Mouse (Mus musculus) lung, embryonic 15.5 days (tissue): Measurements from ENCODE around the gene Lpgat1. TPM values are rescaled to one million over a fixed set of nuclear protein-coding genes. Genes with fewer than 3 reads are reported as not detected.
A peak's percentile ranks its signal among the peaks of the same experiment; 100 is the strongest.

Source experiments
- ATAC-seq: fragments of 200-750 bp; cut with Nextera tagmentation; 2 replicates; pipeline ENCODE4 v1.8.0; 2017; ENCODE audit warnings: moderate number of reproducible peaks, borderline replicate concordance; ENCODE audit not compliant: low FRiP score, low TSS enrichment; ENCODE audit errors: extremely low read depth
- H3K27ac ChIP-seq: fragments of 300-500 bp; sonication (generic); 2 replicates; pipeline ENCODE4 v1.5.1; 2015; ENCODE audit warnings: moderate library complexity, mild to moderate bottlenecking, inconsistent platforms
- H3K27me3 ChIP-seq: fragments of 300-500 bp; sonication (generic); 2 replicates; pipeline ENCODE4 v1.6.1; 2015; ENCODE audit warnings: inconsistent platforms
- H3K36me3 ChIP-seq: fragments of 300-500 bp; sonication (generic); 2 replicates; pipeline ENCODE4 v1.6.1; 2015; ENCODE audit warnings: inconsistent platforms
- H3K4me1 ChIP-seq: fragments of 300-500 bp; sonication (generic); 2 replicates; pipeline ENCODE4 v1.6.1; 2015; ENCODE audit warnings: inconsistent platforms
- H3K4me2 ChIP-seq: fragments of 300-500 bp; sonication (generic); 2 replicates; pipeline ENCODE4 v1.6.1; 2015; ENCODE audit warnings: inconsistent platforms, mild to moderate bottlenecking, moderate library complexity
- H3K4me3 ChIP-seq: fragments of 300-500 bp; sonication (generic); 2 replicates; pipeline ENCODE4 v1.5.1; 2015; ENCODE audit warnings: mild to moderate bottlenecking, inconsistent platforms
- H3K9ac ChIP-seq: fragments of 300-500 bp; sonication (generic); 2 replicates; pipeline ENCODE4 v1.6.1; 2015; ENCODE audit warnings: inconsistent platforms
- H3K9me3 ChIP-seq: fragments of 300-500 bp; sonication (generic); 2 replicates; pipeline ENCODE4 v1.6.1; 2016; ENCODE audit warnings: inconsistent platforms
- WGBS: fragments of 180-500 bp; shearing (Covaris S2); methylation state at CpG from one replicate; pipeline ENCODE4 v1.1.7; 2015; 5-methylcytosine and 5-hydroxymethylcytosine counted together
- polyA plus RNA-seq: library from polyadenylated mRNA; unstranded; fragments of >200 nt; fragmentation: Nextera tagmentation; extraction: Ambion mirVana; gene quantifications from 2 replicates; pipeline ENCODE4 v1.2.1, GENCODE M21; 2015

Lpgat1 gene
- polyA plus RNA-seq, 1 experiment from 2014 or later: 25.1 TPM

DNA sequence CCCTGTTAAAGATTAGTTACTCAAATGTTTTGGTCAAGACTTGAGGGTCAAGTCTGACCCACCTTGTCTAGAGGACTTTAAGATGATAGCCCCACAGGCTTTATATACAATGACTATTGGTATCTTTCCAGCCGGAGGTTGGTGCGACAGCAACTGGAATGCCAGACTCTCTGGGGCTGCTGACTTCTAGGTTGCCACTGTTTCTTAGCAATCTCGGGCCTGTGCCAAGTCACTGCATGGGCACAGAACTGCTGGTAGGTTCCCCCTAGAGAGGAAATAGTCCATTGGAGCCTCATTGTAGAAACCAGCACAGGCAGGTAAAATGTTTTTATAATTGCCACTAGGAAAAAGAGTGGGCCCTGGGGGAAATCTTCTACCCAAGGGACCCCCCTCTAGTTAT lies 3.8 kb upstream of the Lpgat1 start:
- no peak overlapping the region for H3K4me3 ChIP-seq
- peaks cover 6% of the 10 kb centered on the region; the same call in 1 of the 2 replicates for H3K4me1 ChIP-seq
- no peak for ATAC-seq
- H3K27ac ChIP-seq: no peak overlapping the region
- H3K9me3 ChIP-seq: no peaks in the 10 kb centered on the region
- no peak overlapping the region for H3K4me2 ChIP-seq
- no peaks in the 10 kb centered on the region for H3K36me3 ChIP-seq
- WGBS: 83% methylated on average over 3 of the region's 3 CpGs
- H3K9ac ChIP-seq: no peak overlapping the region
- H3K27me3 ChIP-seq: no peaks in the 10 kb centered on the region

DNA sequence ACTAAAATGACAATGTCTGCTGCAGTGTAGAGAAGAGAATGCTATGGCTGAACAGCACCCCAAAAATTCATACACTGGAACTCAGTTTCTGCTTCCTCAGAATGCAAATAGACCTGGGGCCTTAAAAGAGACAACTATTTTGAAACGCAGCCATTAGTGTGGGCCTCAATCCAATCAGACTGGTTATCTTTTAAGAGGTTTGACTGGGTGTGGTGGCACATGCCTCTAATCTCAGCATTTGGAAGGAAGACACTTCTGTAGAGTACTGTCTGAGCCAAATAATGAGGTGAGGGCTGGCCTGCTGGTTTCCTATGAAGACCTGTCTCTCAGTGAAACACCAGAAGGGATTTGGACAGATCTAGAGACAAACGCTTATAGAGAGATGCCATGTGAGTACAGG lies 2.5 kb upstream of the Lpgat1 start:
- ATAC-seq: no peak
- H3K4me2 ChIP-seq: no peak overlapping the region
- no peak overlapping the region for H3K27ac ChIP-seq
- 71% methylated on average over 2 of the region's 2 CpGs for WGBS
- no peak overlapping the region for H3K9ac ChIP-seq
- H3K4me3 ChIP-seq: no peak overlapping the region
- H3K36me3 ChIP-seq: no peaks in the 10 kb centered on the region
- H3K27me3 ChIP-seq: no peaks in the 10 kb centered on the region
- no peaks in the 10 kb centered on the region for H3K9me3 ChIP-seq
- peaks cover 11% of the 10 kb centered on the region; the same call in 1 of the 2 replicates for H3K4me1 ChIP-seq

DNA sequence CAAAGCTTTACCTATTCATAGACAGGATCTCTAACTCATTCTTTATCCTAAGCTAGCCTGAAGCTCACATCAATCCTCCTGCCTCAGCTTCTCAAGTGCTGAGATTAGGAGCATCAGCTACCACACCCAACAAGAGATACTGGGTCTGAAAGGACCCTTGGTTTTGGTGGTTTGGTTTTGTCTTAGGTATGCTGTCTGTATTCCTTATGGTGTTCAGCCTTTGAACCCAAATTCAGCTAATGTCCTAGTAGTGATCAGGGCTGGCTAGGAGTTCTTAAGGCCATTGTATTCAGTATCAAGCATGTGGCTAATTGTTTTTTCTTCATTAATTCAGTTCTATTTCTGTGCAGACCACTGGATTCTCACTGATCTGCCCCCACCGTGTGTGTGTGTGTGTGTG lies 493 bp upstream of the Lpgat1 start:
- no peak for ATAC-seq
- no peaks in the 10 kb centered on the region for H3K27me3 ChIP-seq
- peak overlapping the region; percentile 96 for H3K27ac ChIP-seq
- 0% methylated on average over 1 of the region's 1 CpGs for WGBS
- 0 out of 2 replicates have a peak, but pooled peaks cover 3% of the 10 kb centered on the region for H3K36me3 ChIP-seq
- peak overlapping the region; percentile 91 for H3K4me3 ChIP-seq
- H3K4me1 ChIP-seq: peaks cover 18% of the 10 kb centered on the region; the same call in 1 of the 2 replicates
- H3K9me3 ChIP-seq: no peaks in the 10 kb centered on the region
- peak overlapping the region; percentile 90; the same call in 1 of the 2 replicates for H3K9ac ChIP-seq
- peak overlapping the region; percentile 91 for H3K4me2 ChIP-seq

DNA sequence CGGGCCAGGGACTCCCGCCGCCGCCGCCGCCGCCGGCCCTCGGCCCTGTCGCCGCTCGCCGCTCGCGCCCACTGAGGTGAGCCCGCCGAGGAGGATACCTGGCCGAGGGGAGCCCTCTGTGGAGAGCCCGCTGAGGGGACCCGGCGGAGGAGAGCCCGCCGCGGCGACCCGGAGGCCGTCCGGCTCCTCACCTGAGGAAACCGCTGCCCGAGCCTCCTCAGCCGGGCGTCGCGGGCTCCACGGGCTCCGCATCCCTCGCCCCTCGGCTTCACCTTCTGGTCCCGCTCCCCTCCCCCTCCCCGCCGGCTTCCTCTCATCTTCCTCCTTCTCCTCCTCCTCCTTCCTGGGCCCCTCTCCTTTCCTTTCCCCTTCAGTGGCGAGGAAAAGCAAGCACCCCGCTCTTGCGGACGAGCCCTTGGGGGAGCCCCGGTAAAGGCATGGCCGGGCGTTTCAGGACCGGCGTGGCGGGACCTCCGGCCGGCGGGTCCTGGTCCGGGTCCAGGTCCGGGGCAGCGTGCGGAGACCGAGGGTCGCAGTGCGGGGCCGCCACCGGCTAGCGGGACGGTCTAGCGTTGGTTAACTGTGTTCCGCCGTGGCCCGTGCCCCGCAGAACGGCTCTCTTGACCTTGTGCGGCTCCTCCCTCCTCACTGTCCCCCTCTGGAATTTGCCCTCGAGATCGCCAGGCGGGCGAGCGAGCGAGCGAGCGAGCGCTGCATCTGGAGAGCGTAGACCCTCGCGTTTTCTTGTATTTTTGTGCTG lies 1.1 kb downstream of the Lpgat1 start:
- peak overlapping the region; percentile 91 for H3K4me2 ChIP-seq

DNA sequence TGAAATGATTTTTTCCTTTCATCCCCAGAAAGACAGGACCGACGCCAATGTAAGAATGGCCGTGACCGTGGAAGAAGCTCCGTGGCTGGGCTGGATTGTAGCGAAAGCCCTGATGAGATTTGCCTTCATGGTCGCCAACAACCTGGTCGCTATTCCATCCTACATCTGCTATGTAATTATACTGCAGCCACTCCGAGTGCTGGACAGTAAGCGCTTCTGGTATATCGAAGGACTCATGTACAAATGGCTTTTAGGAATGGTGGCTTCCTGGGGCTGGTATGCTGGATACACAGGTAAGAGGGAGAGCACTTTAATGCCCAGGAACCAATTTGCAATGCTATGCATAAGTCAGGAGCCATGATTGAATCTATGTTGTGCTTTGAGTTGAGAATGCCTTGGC lies 1.7 kb downstream of the Lpgat1 start:
- Histone ChIP-seq H3K4me2 (peak overlapping the region; percentile 91), H3K9ac (peak overlapping the region; percentile 90), H3K27me3 (no peaks in the 10 kb centered on the region), H3K4me3 (peak overlapping the region; percentile 91), H3K27ac (peak overlapping the region; percentile 96; the same call in 1 of the 2 replicates), H3K9me3 (no peaks in the 10 kb centered on the region), H3K4me1 (peaks cover 18% of the 10 kb centered on the region; the same call in 1 of the 2 replicates), H3K36me3 (peaks cover 13% of the 10 kb centered on the region; the same call in 1 of the 2 replicates)
- no peak for ATAC-seq
- 11% methylated on average over 11 of the region's 11 CpGs for WGBS

More for the DNA sequence above, 1.1 kb downstream of the Lpgat1 start:
- under 1% methylated on average over 63 of the region's 84 CpGs for WGBS
- H3K9ac ChIP-seq: peak overlapping the region; percentile 90
- peak; percentile 52 for ATAC-seq
- H3K27me3 ChIP-seq: no peaks in the 10 kb centered on the region
- no peaks in the 10 kb centered on the region for H3K9me3 ChIP-seq
- H3K4me1 ChIP-seq: peaks cover 18% of the 10 kb centered on the region; the same call in 1 of the 2 replicates
- peak overlapping the region; percentile 91 for H3K4me3 ChIP-seq
- H3K27ac ChIP-seq: peak overlapping the region; percentile 96
- H3K36me3 ChIP-seq: peaks cover 7% of the 10 kb centered on the region; the same call in 1 of the 2 replicates

DNA sequence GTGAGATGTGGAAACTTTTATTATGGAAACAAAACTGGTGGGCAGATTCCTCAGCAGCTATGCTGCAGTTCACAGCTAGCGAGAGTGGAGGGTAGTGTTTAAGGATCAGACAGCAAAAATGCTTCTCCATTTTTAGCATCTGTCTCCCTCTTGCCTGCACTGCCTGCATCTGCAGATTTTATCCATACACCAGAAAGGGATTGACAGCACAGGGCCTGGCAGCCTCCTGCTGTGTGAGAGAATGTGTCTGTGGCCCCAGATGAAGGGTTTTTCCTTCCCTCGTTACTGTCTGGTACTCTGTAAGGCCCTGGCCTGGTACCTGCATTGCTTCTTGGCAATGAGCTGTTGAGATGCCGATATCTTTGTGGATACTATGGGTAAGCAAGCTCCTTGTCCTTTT lies 2.8 kb downstream of the Lpgat1 start:
- Histone ChIP-seq H3K9ac (no peak overlapping the region), H3K9me3 (no peaks in the 10 kb centered on the region), H3K27me3 (no peaks in the 10 kb centered on the region), H3K36me3 (peaks cover 15% of the 10 kb centered on the region; the same call in 1 of the 2 replicates), H3K4me3 (no peak overlapping the region), H3K27ac (no peak overlapping the region), H3K4me2 (no peak overlapping the region), H3K4me1 (peaks cover 18% of the 10 kb centered on the region; the same call in 1 of the 2 replicates)
- ATAC-seq: no peak
- 80% methylated on average over 3 of the region's 3 CpGs for WGBS

DNA sequence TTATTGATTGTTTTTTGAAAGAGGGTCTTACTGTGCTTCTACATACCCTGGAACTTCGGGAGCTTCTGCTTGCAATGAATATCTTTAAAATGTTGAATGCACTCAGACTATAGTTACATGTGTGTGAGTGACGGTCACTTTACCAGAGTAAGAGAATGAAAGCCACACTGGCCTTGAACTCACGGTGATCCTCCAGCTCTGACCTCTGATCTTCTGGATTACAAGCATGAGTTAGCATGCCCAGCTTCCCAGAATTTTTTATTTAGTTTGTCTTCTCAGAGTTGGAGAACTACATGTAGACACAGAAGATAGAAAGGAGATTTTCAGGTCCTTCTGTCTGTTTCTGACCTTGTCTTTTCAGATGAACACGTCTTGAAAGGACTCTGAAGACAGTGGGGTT lies 5.1 kb downstream of the Lpgat1 start:
- Histone ChIP-seq H3K27ac (no peak overlapping the region), H3K27me3 (no peaks in the 10 kb centered on the region), H3K9ac (no peak overlapping the region), H3K4me3 (no peak overlapping the region), H3K4me2 (no peak overlapping the region), H3K4me1 (peaks cover 12% of the 10 kb centered on the region; the same call in 1 of the 2 replicates), H3K9me3 (no peaks in the 10 kb centered on the region), H3K36me3 (peaks cover 18% of the 10 kb centered on the region; the same call in 1 of the 2 replicates)
- WGBS: 87% methylated on average over 4 of the region's 4 CpGs
- no peak for ATAC-seq

DNA sequence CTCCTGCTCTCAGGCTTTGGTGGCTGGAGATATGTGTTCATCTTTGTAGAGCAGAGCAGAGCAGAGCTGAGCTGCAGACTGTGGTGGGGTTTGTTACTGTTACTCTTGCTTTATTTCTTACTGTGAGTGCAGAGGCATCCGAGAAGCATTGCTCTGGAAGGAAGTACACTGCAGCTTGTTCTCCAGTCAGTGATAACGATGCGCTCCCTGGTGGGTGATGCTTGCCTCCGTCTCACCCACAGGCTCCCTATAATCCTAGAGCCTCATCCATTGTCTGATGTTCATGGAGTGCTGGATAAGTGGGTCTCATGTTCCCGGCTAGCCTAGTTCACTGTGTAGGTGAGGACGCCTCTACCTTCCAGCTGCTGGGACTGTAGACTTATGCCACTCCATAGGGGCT lies 6.0 kb downstream of the Lpgat1 start:
- no peak overlapping the region for H3K4me2 ChIP-seq
- H3K4me3 ChIP-seq: no peak overlapping the region
- H3K9ac ChIP-seq: no peak overlapping the region
- no peaks in the 10 kb centered on the region for H3K9me3 ChIP-seq
- 71% methylated on average over 6 of the region's 6 CpGs for WGBS
- no peaks in the 10 kb centered on the region for H3K27me3 ChIP-seq
- peaks cover 12% of the 10 kb centered on the region; the same call in 1 of the 2 replicates for H3K4me1 ChIP-seq
- H3K27ac ChIP-seq: no peak overlapping the region
- peaks cover 18% of the 10 kb centered on the region; the same call in 1 of the 2 replicates for H3K36me3 ChIP-seq
- ATAC-seq: no peak

DNA sequence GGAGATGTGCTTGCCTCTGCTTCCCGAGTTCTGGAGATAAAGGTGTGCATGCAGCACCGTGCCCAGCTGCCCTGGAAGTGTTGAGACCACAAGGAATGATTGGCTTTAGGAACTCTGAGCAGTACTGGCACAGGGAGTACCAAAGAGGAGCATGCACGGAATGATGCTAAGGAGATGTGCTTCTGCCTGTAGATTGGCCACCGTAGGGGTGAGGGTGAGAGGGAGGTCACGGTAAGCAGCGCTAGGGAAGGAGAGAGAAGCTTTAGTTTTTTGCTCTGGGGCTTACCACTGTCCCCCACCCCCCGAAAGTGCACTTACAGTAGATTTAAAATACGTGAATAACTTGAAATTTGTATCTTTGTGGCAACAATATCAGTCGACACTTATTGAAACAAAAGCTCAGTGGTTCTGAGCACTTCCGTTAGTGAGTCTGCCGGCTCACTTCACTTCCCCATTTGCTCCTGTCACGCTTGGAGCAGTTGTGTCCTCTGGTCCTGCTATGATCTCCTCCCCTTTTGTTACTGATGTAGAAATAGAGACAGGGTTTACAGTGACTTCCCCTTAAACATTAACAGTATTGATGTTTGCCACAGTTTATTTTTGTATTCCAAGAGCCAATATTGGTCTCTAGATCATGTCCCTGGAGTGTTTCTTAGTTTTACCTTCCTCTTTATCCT lies 6.9 kb downstream of the Lpgat1 start:
- Histone ChIP-seq H3K27ac (no peak overlapping the region), H3K27me3 (no peaks in the 10 kb centered on the region), H3K4me1 (peaks cover 9% of the 10 kb centered on the region; the same call in 1 of the 2 replicates), H3K4me3 (no peak overlapping the region), H3K4me2 (no peak overlapping the region), H3K9ac (no peak overlapping the region), H3K9me3 (no peaks in the 10 kb centered on the region), H3K36me3 (peaks cover 21% of the 10 kb centered on the region; the same call in 1 of the 2 replicates)
- no peak for ATAC-seq
- whole genome bisulfite sequencing: 74% methylated on average over 12 of the region's 12 CpGs

DNA sequence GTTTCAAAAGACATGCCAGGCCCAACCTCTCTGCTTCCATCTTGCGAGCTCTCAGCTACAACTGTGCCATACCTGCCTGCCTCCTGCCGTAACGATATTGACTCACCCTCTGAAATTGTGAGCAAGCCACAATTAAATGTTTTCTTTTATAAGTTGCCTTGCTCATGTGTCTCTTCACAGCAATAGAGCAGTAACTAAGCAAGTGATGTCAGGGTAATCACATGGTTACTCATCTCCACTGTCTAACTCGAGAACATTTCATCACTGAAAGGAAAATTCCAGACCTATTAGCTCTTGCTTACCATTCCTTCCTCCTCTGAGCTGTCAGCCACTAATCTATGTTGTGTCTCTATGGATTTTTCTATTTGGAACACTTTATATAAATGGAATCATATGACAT lies 15.0 kb downstream of the Lpgat1 start:
- no peak for ATAC-seq
- no peak overlapping the region for H3K9ac ChIP-seq
- H3K9me3 ChIP-seq: no peaks in the 10 kb centered on the region
- WGBS: 92% methylated on average over 4 of the region's 4 CpGs
- H3K27me3 ChIP-seq: no peaks in the 10 kb centered on the region
- H3K4me1 ChIP-seq: no peaks in the 10 kb centered on the region
- no peak overlapping the region for H3K27ac ChIP-seq
- H3K4me3 ChIP-seq: no peak overlapping the region
- H3K36me3 ChIP-seq: peaks cover 15% of the 10 kb centered on the region
- H3K4me2 ChIP-seq: no peak overlapping the region

DNA sequence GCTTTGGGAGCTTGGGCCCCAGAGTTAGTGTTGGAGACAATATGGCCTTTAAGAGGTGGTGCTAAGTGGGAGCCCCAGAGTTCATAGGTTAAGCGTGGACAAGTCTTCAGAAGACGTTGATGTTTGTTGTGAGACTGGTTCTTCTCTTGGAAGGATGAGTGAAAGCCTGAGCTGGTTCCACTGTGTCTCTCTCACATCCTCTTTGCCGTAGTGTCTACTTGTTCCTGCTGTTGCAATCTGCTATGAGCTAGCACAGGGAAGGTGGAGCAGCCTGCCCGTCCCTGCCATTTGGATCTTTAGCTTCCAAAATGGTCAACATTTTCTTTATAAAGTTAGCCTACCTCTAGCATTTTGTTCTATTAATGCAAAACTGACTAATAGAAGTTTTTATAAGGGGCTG lies 16.2 kb downstream of the Lpgat1 start:
- Histone ChIP-seq H3K27ac (no peak overlapping the region), H3K9ac (no peak overlapping the region), H3K4me3 (no peak overlapping the region), H3K9me3 (no peaks in the 10 kb centered on the region), H3K4me1 (peaks cover 6% of the 10 kb centered on the region; the same call in 1 of the 2 replicates), H3K27me3 (no peaks in the 10 kb centered on the region), H3K36me3 (peaks cover 15% of the 10 kb centered on the region), H3K4me2 (no peak overlapping the region)
- ATAC-seq: no peak
- 85% methylated on average over 4 of the region's 4 CpGs for WGBS

DNA sequence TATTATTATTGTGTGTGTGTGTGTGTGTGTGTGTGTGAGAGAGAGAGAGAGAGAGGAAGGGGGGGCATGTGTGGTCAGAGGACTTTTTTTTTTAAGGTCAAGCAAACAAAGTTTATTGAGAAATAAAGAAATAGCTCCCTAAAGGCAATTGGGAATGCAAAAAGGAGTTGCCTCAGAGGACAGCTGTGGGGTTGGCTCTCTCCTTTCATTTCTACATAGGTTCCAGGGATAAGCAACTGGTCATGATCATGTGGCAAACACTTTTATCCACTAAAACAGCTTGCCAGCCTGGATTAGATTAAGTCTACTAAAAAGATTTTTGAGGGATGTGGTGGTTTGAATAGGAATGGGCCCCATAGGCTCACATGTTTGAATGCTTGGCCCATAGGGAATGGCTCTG lies 18.8 kb downstream of the Lpgat1 start:
- no peak for ATAC-seq
- H3K36me3 ChIP-seq: peaks cover 12% of the 10 kb centered on the region
- H3K27ac ChIP-seq: no peak overlapping the region
- H3K4me1 ChIP-seq: peaks cover 6% of the 10 kb centered on the region; the same call in 1 of the 2 replicates
- no peak overlapping the region for H3K4me2 ChIP-seq
- H3K4me3 ChIP-seq: no peak overlapping the region
- H3K9me3 ChIP-seq: no peaks in the 10 kb centered on the region
- H3K27me3 ChIP-seq: no peaks in the 10 kb centered on the region
- no peak overlapping the region for H3K9ac ChIP-seq
